8 mouse cellular contexts compared by ENCODE assay signal in the genomic region with DNA sequence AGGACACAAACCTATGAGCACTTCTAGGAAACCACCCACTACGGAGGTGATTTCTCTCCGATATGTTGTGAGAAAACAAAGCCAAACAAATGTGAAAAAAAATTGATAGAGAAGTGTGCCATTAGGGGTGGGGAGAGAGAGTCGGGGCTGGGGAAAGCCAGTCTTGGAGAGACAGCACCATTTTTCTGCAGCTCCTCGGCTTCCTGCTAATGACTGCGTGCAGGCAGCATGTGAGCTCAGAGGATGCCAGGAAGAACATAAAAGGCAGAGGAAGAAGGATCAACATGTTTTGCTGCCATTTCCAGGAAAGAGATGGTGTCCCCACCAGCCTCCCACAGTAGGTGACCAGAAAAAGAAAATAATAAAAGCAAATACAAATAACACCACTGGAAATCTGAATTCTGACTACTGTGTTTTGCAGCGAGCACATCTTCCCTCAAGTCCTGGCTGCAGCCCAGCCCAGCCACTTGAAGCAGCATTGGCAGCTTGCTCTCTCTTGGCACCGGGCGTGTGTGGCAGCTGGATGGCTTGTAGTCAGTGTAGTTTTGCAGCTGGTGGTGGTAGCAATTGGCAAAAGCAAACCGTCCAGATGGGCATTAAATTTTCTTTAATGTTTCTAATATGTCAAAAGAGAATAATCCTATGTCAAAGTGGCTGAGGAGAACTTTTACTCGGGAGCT.
DNase-seq lines count a peak whose midpoint lies in the region; ATAC-seq and TF ChIP-seq lines count a peak whose summit lies in the region.
"Had no signal": no experiment of that assay in that cellular context is flagged by ENCODE, and none has a peak within 500 bp of the region (broad histone marks: within the 10 kb centered on the region; RNA-seq: fewer than 3 reads in every experiment).

No protein-coding gene starts in this region.

- H3K9ac ChIP-seq in hindbrain, embryonic 16.5 days (ENCODE audit: low read depth, low read length), result 0 out of 2 replicates have a peak overlapping the region, but pooled peaks have one; percentile 10
- H3K9ac ChIP-seq in neural tube, embryonic 15.5 days (replicated peaks), result no peak overlapping the region
- no peak overlapping the region for H3K9ac ChIP-seq in intestine, postnatal 0 days (ENCODE audit: low read depth, low read length)
- H3K9ac ChIP-seq: heart, embryonic 15.5 days had no signal

- H3K9me3 ChIP-seq in hindbrain, embryonic 16.5 days (ENCODE audit: control insufficient read depth, low read length), result no peaks in the 10 kb centered on the region
- H3K9me3 ChIP-seq in neural tube, embryonic 15.5 days (replicated peaks), result no peaks in the 10 kb centered on the region
- no peaks in the 10 kb centered on the region for H3K9me3 ChIP-seq in intestine, postnatal 0 days (ENCODE audit: control insufficient read depth)
- H3K9me3 ChIP-seq: heart, embryonic 15.5 days had no signal

- H3K27ac ChIP-seq in hindbrain, embryonic 16.5 days (ENCODE audit: low read depth, low read length), result no peak overlapping the region
- peak overlapping the region; percentile 63 for H3K27ac ChIP-seq in neural tube, embryonic 15.5 days (replicated peaks)
- H3K27ac ChIP-seq in intestine, postnatal 0 days (ENCODE audit: low read depth, low read length), result no peak overlapping the region
- H3K27ac ChIP-seq: heart, embryonic 15.5 days had no signal

- peak overlapping the region; percentile 0; the same call in 1 of the 2 replicates for H3K4me3 ChIP-seq in hindbrain, embryonic 16.5 days (ENCODE audit: low read length)
- H3K4me3 ChIP-seq in neural tube, embryonic 15.5 days (replicated peaks), result no peak overlapping the region
- H3K4me3 ChIP-seq in intestine, postnatal 0 days (ENCODE audit: low read depth, low read length), result no peak overlapping the region
- H3K4me3 ChIP-seq: heart, embryonic 15.5 days had no signal

- 51% methylated on average over 10 of the region's 10 CpGs for WGBS in hindbrain, embryonic 16.5 days
- WGBS in neural tube, embryonic 15.5 days, result 64% methylated on average over 10 of the region's 10 CpGs
- 67% methylated on average over 10 of the region's 10 CpGs for WGBS in intestine, postnatal 0 days

- no peaks in the 10 kb centered on the region for H3K36me3 ChIP-seq in hindbrain, embryonic 16.5 days (ENCODE audit: control insufficient read depth, insufficient read depth, low read length)
- no peaks in the 10 kb centered on the region for H3K36me3 ChIP-seq in neural tube, embryonic 15.5 days
- H3K36me3 ChIP-seq in intestine, postnatal 0 days (ENCODE audit: control insufficient read depth, insufficient read depth), result no peaks in the 10 kb centered on the region
- H3K36me3 ChIP-seq: heart, embryonic 15.5 days had no signal

- no peaks in the 10 kb centered on the region for H3K27me3 ChIP-seq in hindbrain, embryonic 16.5 days (replicated peaks; ENCODE audit: control insufficient read depth, insufficient read depth, low read length)
- no peaks in the 10 kb centered on the region for H3K27me3 ChIP-seq in neural tube, embryonic 15.5 days (replicated peaks)
- H3K27me3 ChIP-seq in intestine, postnatal 0 days (replicated peaks; ENCODE audit: control insufficient read depth, insufficient read depth, low read length), result no peaks in the 10 kb centered on the region
- H3K27me3 ChIP-seq: heart, embryonic 15.5 days had no signal

- H3K4me2 ChIP-seq in hindbrain, embryonic 16.5 days (ENCODE audit: low read length), result peak overlapping the region; percentile 33
- H3K4me2 ChIP-seq in neural tube, embryonic 15.5 days, result peak overlapping the region; percentile 35
- H3K4me2 ChIP-seq in intestine, postnatal 0 days (replicated peaks; ENCODE audit: low read depth), result no peak overlapping the region
- H3K4me2 ChIP-seq: heart, embryonic 15.5 days had no signal

- H3K4me1 ChIP-seq in hindbrain, embryonic 16.5 days (ENCODE audit: control insufficient read depth, insufficient read depth, low read depth, low read length), result no peaks in the 10 kb centered on the region
- peaks cover 5% of the 10 kb centered on the region; the same call in 1 of the 2 replicates for H3K4me1 ChIP-seq in neural tube, embryonic 15.5 days
- H3K4me1 ChIP-seq in intestine, postnatal 0 days (replicated peaks; ENCODE audit: control insufficient read depth, insufficient read depth, low read length), result no peaks in the 10 kb centered on the region
- H3K4me1 ChIP-seq: heart, embryonic 15.5 days had no signal

- peak; percentile 12 for DNase-seq in lung, postnatal 14 days
- no peak for DNase-seq in lung, adult 18-20 months
- DNase-seq in cerebellum, postnatal 25 days, result peak; percentile 24 to 53
- DNase-seq in spleen, postnatal 36 days (ENCODE audit: low spot score in 2 of 2), result no peak

- ATAC-seq in hindbrain, embryonic 16.5 days, result peak; percentile 93
- peak; percentile 85 for ATAC-seq in neural tube, embryonic 15.5 days (ENCODE audit: low FRiP score)
- no peak for ATAC-seq in intestine, postnatal 0 days

- TF ChIP-seq CTCF in intestine, postnatal 0 days (IDR thresholded peaks at IDR 0.05; ENCODE audit: low read depth), result no peak

Comparison
In these comparisons a context has a peak if more than half of its experiments do, and no peak if none do; other contexts are left out.
1. DNase-seq: peak in lung, postnatal 14 days (single experiment) and cerebellum, postnatal 25 days (2 of 2); none in lung, adult 18-20 months (0 of 2) and spleen, postnatal 36 days (0 of 2).